ENCODE assay signal across 18 mouse cellular contexts in genomic region chr16:23164443-23164842, GRCm38 (mm10). TPM values are rescaled to one million over a fixed set of nuclear protein-coding genes. Genes with fewer than 3 reads are reported as not detected.
A peak's percentile ranks its signal among the peaks of the same experiment; 100 is the strongest.
DNase-seq lines count a peak whose midpoint lies in the region; ATAC-seq and TF ChIP-seq lines count a peak whose summit lies in the region.
"Had no signal": no experiment of that assay in that cellular context is flagged by ENCODE, and none has a peak within 500 bp of the region (broad histone marks: within the 10 kb centered on the region; RNA-seq: fewer than 3 reads in every experiment).

No protein-coding gene starts in this region.

- intact Hi-C loops in heart, postnatal 36 days (cut with DNase I), result loop anchor here (2.0 kb wide), 1 partner anchor 50 kb away; no protein-coding TSS in a partner anchor

- no peak overlapping the region for H3K4me2 ChIP-seq in kidney, embryonic 16.5 days (replicated peaks; ENCODE audit: low read depth, low read length)
- H3K4me2 ChIP-seq: forebrain, embryonic 15.5 days; midbrain, embryonic 12.5 days had no signal

- 65% methylated on average over 6 of the region's 6 CpGs for WGBS in kidney, adult 2 months
- 67% methylated on average over 6 of the region's 6 CpGs for WGBS in kidney, embryonic 16.5 days
- WGBS in midbrain, embryonic 10.5 days, result 76% methylated on average over 6 of the region's 6 CpGs

- H3K4me3 ChIP-seq in kidney, adult 2 months (ENCODE audit: insufficient read depth, low read depth, low read length), result no peak overlapping the region
- H3K4me3 ChIP-seq in kidney, embryonic 16.5 days (ENCODE audit: low read length), result no peak overlapping the region
- H3K4me3 ChIP-seq in midbrain, embryonic 10.5 days, result no peak overlapping the region
- H3K4me3 ChIP-seq: forebrain, embryonic 15.5 days; midbrain, embryonic 12.5 days had no signal

- H3K27me3 ChIP-seq in kidney, adult 2 months (replicated peaks; ENCODE audit: control insufficient read depth, insufficient read depth, low read length), result no peaks in the 10 kb centered on the region
- H3K27me3 ChIP-seq in kidney, embryonic 16.5 days (ENCODE audit: insufficient read depth, low read length), result no peaks in the 10 kb centered on the region
- H3K27me3 ChIP-seq in midbrain, embryonic 10.5 days (ENCODE audit: low read depth, poor library complexity, severe bottlenecking), result no peaks in the 10 kb centered on the region
- H3K27me3 ChIP-seq: forebrain, embryonic 15.5 days; midbrain, embryonic 12.5 days had no signal

- peak overlapping the region; percentile 51 for H3K27ac ChIP-seq in kidney, adult 2 months (ENCODE audit: insufficient read depth, low read depth, low read length)
- no peak overlapping the region for H3K27ac ChIP-seq in kidney, embryonic 16.5 days (ENCODE audit: low read length)
- H3K27ac ChIP-seq in midbrain, embryonic 10.5 days (replicated peaks), result no peak overlapping the region
- H3K27ac ChIP-seq: forebrain, embryonic 15.5 days; midbrain, embryonic 12.5 days; stomach, postnatal 0 days had no signal

- no peak for TF ChIP-seq CTCF in kidney, adult 2 months (conservative IDR thresholded peaks at IDR 0.05; ENCODE audit: insufficient read depth, insufficient read length, low read depth, low read length)

- H3K4me1 ChIP-seq in kidney, adult 2 months (ENCODE audit: control insufficient read depth, insufficient read depth, low read length), result no peaks in the 10 kb centered on the region
- no peaks in the 10 kb centered on the region for H3K4me1 ChIP-seq in kidney, embryonic 16.5 days (ENCODE audit: insufficient read depth, low read length)
- no peaks in the 10 kb centered on the region for H3K4me1 ChIP-seq in midbrain, embryonic 10.5 days
- H3K4me1 ChIP-seq: forebrain, embryonic 15.5 days; midbrain, embryonic 12.5 days had no signal

- ATAC-seq in kidney, embryonic 16.5 days (ENCODE audit: low FRiP score, low TSS enrichment), result no peak
- ATAC-seq: forebrain, embryonic 15.5 days; hindbrain, embryonic 16.5 days had no signal

- H3K9me3 ChIP-seq in kidney, embryonic 16.5 days (ENCODE audit: low read length), result no peaks in the 10 kb centered on the region
- H3K9me3 ChIP-seq in midbrain, embryonic 10.5 days (replicated peaks), result no peaks in the 10 kb centered on the region
- H3K9me3 ChIP-seq: forebrain, embryonic 15.5 days; midbrain, embryonic 12.5 days had no signal

- no peak overlapping the region for H3K9ac ChIP-seq in kidney, embryonic 16.5 days (replicated peaks; ENCODE audit: low read length)
- H3K9ac ChIP-seq: forebrain, embryonic 15.5 days; midbrain, embryonic 12.5 days had no signal

- DNase-seq in kidney, adult 2 months, result peak; percentile 54
- peak; percentile 34 for DNase-seq in ES-CJ7 (ENCODE audit: low read depth, low spot score)
- peak; percentile 55 to 75 for DNase-seq in heart, adult 9 months (ENCODE audit: low spot score in 2 of 2)
- DNase-seq in heart, postnatal 36 days, result peak; percentile 18
- no peak for DNase-seq in thymus, postnatal 25 days
- DNase-seq in retina, postnatal 1 day, result no peak
- DNase-seq in midbrain, embryonic 10.5 days (ENCODE audit: low spot score), result no peak
- DNase-seq: adrenal gland, adult 8-10 months; gastrocnemius, postnatal 14 days; spleen, adult 18-20 months had no signal

- no peaks in the 10 kb centered on the region for H3K36me3 ChIP-seq in kidney, adult 2 months (ENCODE audit: control insufficient read depth, insufficient read depth, low read length)
- no peaks in the 10 kb centered on the region for H3K36me3 ChIP-seq in kidney, embryonic 16.5 days (ENCODE audit: insufficient read depth, low read length)
- no peaks in the 10 kb centered on the region for H3K36me3 ChIP-seq in midbrain, embryonic 10.5 days
- H3K36me3 ChIP-seq: forebrain, embryonic 15.5 days; midbrain, embryonic 12.5 days had no signal

- TF ChIP-seq POLR2A in kidney, adult 2 months (IDR thresholded peaks at IDR 0.05; ENCODE audit: low read depth, low read length), result no peak

RNA-seq across cellular contexts. Expression of gene Adipoq, which starts 18.1 kb away (rescaled TPM):
- 68.9 and 86.8 TPM in 2 replicates for polyA plus RNA-seq in kidney, adult 2 months (2012; rRNA removed)
- polyA plus RNA-seq in kidney, embryonic 16.5 days (2015; fragmentation: Nextera tagmentation; extraction: Ambion mirVana), result 0.21 TPM in 1 of 2 replicates, not detected in the other
- 10 to 100 TPM in 1 of 2 experiments, 1 to 10 TPM in 1; 3.7 to 11.8 TPM for total RNA-seq in heart, postnatal 36 days (2021)
- not detected in 2 replicates for polyA plus RNA-seq in midbrain, embryonic 10.5 days (2016; fragmentation: Nextera tagmentation; extraction: Ambion mirVana)
- total RNA-seq: common myeloid progenitor, adult 5-6 weeks; left cerebral cortex, postnatal 36 days had no signal
- polyA plus RNA-seq: forebrain, embryonic 15.5 days; hindbrain, embryonic 16.5 days; liver, embryonic 16.5 days; midbrain, embryonic 12.5 days; stomach, postnatal 0 days had no signal

RNA-seq across cellular contexts. Expression of gene Rfc4, which starts 36.9 kb away (rescaled TPM):
- polyA plus RNA-seq in kidney, adult 2 months (2012; rRNA removed), result 0.38 and 0.48 TPM in 2 replicates
- polyA plus RNA-seq in kidney, embryonic 16.5 days (2015; fragmentation: Nextera tagmentation; extraction: Ambion mirVana), result 117 and 120 TPM in 2 replicates
- 1 to 10 TPM; 5.7 to 7.2 TPM for total RNA-seq in heart, postnatal 36 days (2021)
- 238 and 272 TPM in 2 replicates for polyA plus RNA-seq in midbrain, embryonic 10.5 days (2016; fragmentation: Nextera tagmentation; extraction: Ambion mirVana)

RNA-seq across cellular contexts. Expression of gene Eif4a2, which starts 57.2 kb away (rescaled TPM):
- polyA plus RNA-seq in kidney, adult 2 months (2012; rRNA removed), result 111 and 143 TPM in 2 replicates
- 235 and 238 TPM in 2 replicates for polyA plus RNA-seq in kidney, embryonic 16.5 days (2015; fragmentation: Nextera tagmentation; extraction: Ambion mirVana)
- total RNA-seq in heart, postnatal 36 days (2021), result 100 to 1,000 TPM; 379 to 387 TPM
- polyA plus RNA-seq in midbrain, embryonic 10.5 days (2016; fragmentation: Nextera tagmentation; extraction: Ambion mirVana), result 154 and 155 TPM in 2 replicates

Comparison
In these comparisons a context has a peak if more than half of its experiments do, and no peak if none do; other contexts are left out.
1. RNA of gene Adipoq, which starts 18.1 kb away (polyA plus RNA-seq): 68.9 to 86.8 TPM in kidney, adult 2 months; 0.21 TPM in kidney, embryonic 16.5 days and not detected in midbrain, embryonic 10.5 days; every median in the first group is over 10 times any median in the second.
2. RNA of gene Rfc4, which starts 36.9 kb away (polyA plus RNA-seq): 238 to 272 TPM in midbrain, embryonic 10.5 days and 117 to 120 TPM in kidney, embryonic 16.5 days; 0.38 to 0.48 TPM in kidney, adult 2 months; every median in the first group is over 10 times any median in the second.
3. DNase-seq: peak in kidney, adult 2 months (single experiment), ES-CJ7 (single experiment), heart, adult 9 months (2 of 2) and heart, postnatal 36 days (2 of 2); none in thymus, postnatal 25 days (single experiment), retina, postnatal 1 day (single experiment) and midbrain, embryonic 10.5 days (single experiment).